Mouse (Mus musculus): Measurements from ENCODE around the gene Olfr346. TPM values are rescaled to one million over a fixed set of nuclear protein-coding genes. Genes with fewer than 3 reads are reported as not detected.

Gene Olfr346
- polyA plus RNA-seq (2015; fragmentation: Nextera tagmentation; extraction: Ambion mirVana): not detected in 2 replicates

- no peak for DNase-seq (ENCODE audit: low spot score)
These were observed at the start of gene Olfr346 for GRCm38 (mm10) chr2:36685488-36685887. Gene Olfr346, plus strand, starts transcription at chr2:36685788.

DNA sequence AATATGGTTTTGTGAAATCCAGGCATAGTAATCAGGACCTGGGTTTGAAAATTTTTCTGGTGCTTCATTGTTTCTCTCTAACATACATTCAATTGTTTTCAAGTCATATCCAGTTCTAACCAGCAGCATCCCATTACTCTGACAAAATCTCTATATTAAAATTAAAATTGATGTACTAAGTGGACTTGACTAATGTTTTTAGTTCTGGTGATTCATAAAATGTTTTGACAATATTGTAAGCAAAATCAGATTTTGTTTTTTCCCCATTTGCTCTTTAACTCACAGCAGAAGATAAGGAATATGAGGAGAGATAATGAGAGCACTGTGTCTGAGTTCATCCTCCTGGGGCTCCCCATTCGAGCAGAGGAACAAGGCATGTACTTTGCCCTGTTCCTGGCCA, 45.8 kb upstream of the Olfr346 start, which contains the start of gene Olfr345:
Olfr345 (plus strand) TSS at position 301 of the 400 bp plus-strand sequence.
- DNase-seq (ENCODE audit: low spot score): no peak

DNA sequence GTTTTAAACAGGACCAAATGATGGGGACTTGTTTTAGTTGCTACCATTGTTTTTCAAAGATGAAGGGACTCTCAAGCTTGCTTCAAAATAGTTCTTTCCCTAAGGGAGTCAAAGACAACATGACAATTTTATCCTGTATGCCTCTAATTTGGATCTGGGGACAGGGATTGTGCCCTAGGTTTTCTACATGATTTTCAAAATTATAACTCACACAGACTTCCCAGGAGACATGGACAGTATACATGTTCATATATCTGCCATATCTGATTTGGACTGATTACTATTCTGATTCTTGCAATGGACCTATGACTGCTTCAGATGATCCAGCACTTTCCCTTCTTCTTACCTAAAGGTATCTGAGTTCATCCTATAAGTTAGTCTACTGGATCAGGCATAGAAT, 46.0 kb downstream of the Olfr346 start, which contains the start of gene Olfr347:
Olfr347 (plus strand) TSS at position 301 of the 400 bp plus-strand sequence.
- DNase-seq (ENCODE audit: low spot score): no peak

DNA sequence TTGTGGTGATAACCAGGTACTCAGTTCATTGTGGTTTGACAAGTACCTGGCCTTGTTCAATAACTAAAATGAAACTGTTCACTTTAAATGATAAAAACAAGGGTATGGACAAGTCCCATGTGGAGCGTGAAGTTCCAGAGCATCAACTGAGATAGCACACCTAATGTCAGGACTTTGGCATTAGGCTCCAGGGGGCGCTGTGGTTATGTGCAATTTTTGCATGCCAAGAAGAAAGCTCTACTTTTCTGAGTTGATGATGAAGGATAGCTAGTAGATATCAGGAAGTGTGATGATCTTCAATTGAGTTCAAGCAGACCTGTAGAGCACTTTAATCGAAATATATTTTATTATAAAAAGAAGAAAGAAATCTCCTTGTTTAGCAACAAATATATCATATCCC, 50.6 kb downstream of the Olfr346 start:
- DNase-seq (ENCODE audit: low spot score): no peak

Other genes starting within 250 kb of the Olfr346 start
- gene Olfr340, start 233.2 kb upstream of the Olfr346 start, polyA plus RNA-seq (2015; fragmentation: Nextera tagmentation; extraction: Ambion mirVana): not detected in 2 replicates
- gene Olfr341, start 203.3 kb upstream of the Olfr346 start, polyA plus RNA-seq (2015; fragmentation: Nextera tagmentation; extraction: Ambion mirVana): not detected in 2 replicates
- gene Olfr342, start 160.8 kb upstream of the Olfr346 start, polyA plus RNA-seq (2015; fragmentation: Nextera tagmentation; extraction: Ambion mirVana): not detected in 2 replicates
- gene Olfr344, start 119.1 kb upstream of the Olfr346 start, polyA plus RNA-seq (2015; fragmentation: Nextera tagmentation; extraction: Ambion mirVana): not detected in 2 replicates
- not detected in 2 replicates for gene Olfr345, start 45.7 kb upstream of the Olfr346 start, polyA plus RNA-seq (2015; fragmentation: Nextera tagmentation; extraction: Ambion mirVana)
- not detected in 2 replicates for gene Olfr347, start 46.1 kb downstream of the Olfr346 start, polyA plus RNA-seq (2015; fragmentation: Nextera tagmentation; extraction: Ambion mirVana)
- gene Olfr348, start 98.5 kb downstream of the Olfr346 start, polyA plus RNA-seq (2015; fragmentation: Nextera tagmentation; extraction: Ambion mirVana): not detected in 2 replicates
- not detected in 2 replicates for gene Olfr50, start 104.8 kb downstream of the Olfr346 start, polyA plus RNA-seq (2015; fragmentation: Nextera tagmentation; extraction: Ambion mirVana)
- gene Olfr3, start 131.2 kb downstream of the Olfr346 start, polyA plus RNA-seq (2015; fragmentation: Nextera tagmentation; extraction: Ambion mirVana): not detected in 2 replicates
- gene Olfr350, start 160.5 kb downstream of the Olfr346 start, polyA plus RNA-seq (2015; fragmentation: Nextera tagmentation; extraction: Ambion mirVana): not detected in 2 replicates
- gene Olfr351, start 176.9 kb downstream of the Olfr346 start, polyA plus RNA-seq (2015; fragmentation: Nextera tagmentation; extraction: Ambion mirVana): not detected in 2 replicates
- not detected in 2 replicates for gene Olfr352, start 182.7 kb downstream of the Olfr346 start, polyA plus RNA-seq (2015; fragmentation: Nextera tagmentation; extraction: Ambion mirVana)
- gene Olfr353, start 207.1 kb downstream of the Olfr346 start, polyA plus RNA-seq (2015; fragmentation: Nextera tagmentation; extraction: Ambion mirVana): not detected in 2 replicates
- not detected in 2 replicates for gene Olfr354, start 219.9 kb downstream of the Olfr346 start, polyA plus RNA-seq (2015; fragmentation: Nextera tagmentation; extraction: Ambion mirVana)
- gene Olfr355, start 243.1 kb downstream of the Olfr346 start, polyA plus RNA-seq (2015; fragmentation: Nextera tagmentation; extraction: Ambion mirVana): not detected in 2 replicates